Mouse (Mus musculus) embryonic fibroblast, embryonic 13.5 days (primary cell): ENCODE results near the gene Gm11060. TPM values are rescaled to one million over a fixed set of nuclear protein-coding genes. Genes with fewer than 3 reads are reported as not detected.

Source experiments
- H3K27ac ChIP-seq: 2 replicates; pipeline ENCODE4 v1.5.1; 2012; ENCODE audit warnings: low read length, control low read depth, inconsistent platforms; ENCODE audit not compliant: insufficient read depth
- H3K4me1 ChIP-seq: 2 replicates; pipeline ENCODE4 v1.6.1; 2011; ENCODE audit warnings: low read length; ENCODE audit not compliant: control insufficient read depth, insufficient read depth
- H3K4me3 ChIP-seq: 2 replicates; pipeline ENCODE4 v1.5.1; 2011; ENCODE audit warnings: mild to moderate bottlenecking, control low read depth, low read length; ENCODE audit not compliant: insufficient read depth
- CTCF ChIP-seq: IDR thresholded peaks from 2 replicates; pipeline ENCODE4 v1.5.1; 2011; ENCODE audit warnings: mild to moderate bottlenecking, control low read depth, low read length, moderate library complexity, borderline replicate concordance; ENCODE audit not compliant: insufficient read depth
- POLR2A ChIP-seq: IDR thresholded peaks from 2 replicates; pipeline ENCODE4 v1.6.1; 2011; ENCODE audit warnings: low read depth, mild to moderate bottlenecking, control low read depth, low read length, moderate library complexity
- polyA plus RNA-seq: library from polyadenylated mRNA; stranded (reverse); fragments of >200 nt; gene quantifications from 2 replicates; pipeline ENCODE4 v1.2.4, GENCODE M21; 2011; ENCODE audit warnings: low read depth; ENCODE audit not compliant: missing spikeins, insufficient read length

Gene Gm11060
- polyA plus RNA-seq, 1 experiment: not detected

GRCm38 (mm10) chr2:105082256-105082790 lies 9.5 kb upstream of the Gm11060 start:
- no peak overlapping the region for H3K4me3 ChIP-seq

GRCm38 (mm10) chr2:105084035-105084434 lies 7.8 kb upstream of the Gm11060 start:
- no peak overlapping the region for H3K4me3 ChIP-seq

More at GRCm38 (mm10) chr2:105082256-105082790, 9.5 kb upstream of the Gm11060 start:
- TF ChIP-seq CTCF (no peak), POLR2A (no peak)
- Histone ChIP-seq H3K27ac (no peak overlapping the region), H3K4me1 (no peaks in the 10 kb centered on the region)

GRCm38 (mm10) chr2:105086081-105086480 lies 5.7 kb upstream of the Gm11060 start:
- H3K27ac ChIP-seq: no peak overlapping the region

More at GRCm38 (mm10) chr2:105084035-105084434, 7.8 kb upstream of the Gm11060 start:
- TF ChIP-seq CTCF: no peak
- no peak for TF ChIP-seq POLR2A
- Histone ChIP-seq H3K4me1 (no peaks in the 10 kb centered on the region), H3K27ac (no peak overlapping the region)

GRCm38 (mm10) chr2:105088005-105088404 lies 3.8 kb upstream of the Gm11060 start:
- Histone ChIP-seq H3K27ac (no peak overlapping the region), H3K4me3 (no peak overlapping the region)
- TF ChIP-seq CTCF (no peak), POLR2A (no peak)

More at GRCm38 (mm10) chr2:105086081-105086480, 5.7 kb upstream of the Gm11060 start:
- Histone ChIP-seq H3K4me3 (no peak overlapping the region), H3K4me1 (no peaks in the 10 kb centered on the region)
- TF ChIP-seq POLR2A (no peak), CTCF (no peak)

GRCm38 (mm10) chr2:105089083-105089482 lies 2.7 kb upstream of the Gm11060 start:
- TF ChIP-seq CTCF (no peak), POLR2A (no peak)
- H3K27ac ChIP-seq: no peak overlapping the region
- H3K4me1 ChIP-seq: no peaks in the 10 kb centered on the region
- H3K4me3 ChIP-seq: no peak overlapping the region

More at GRCm38 (mm10) chr2:105088005-105088404, 3.8 kb upstream of the Gm11060 start:
- H3K4me1 ChIP-seq: no peaks in the 10 kb centered on the region

GRCm38 (mm10) chr2:105089581-105090508 lies 2.0 kb upstream of the Gm11060 start:
- Histone ChIP-seq H3K4me3 (no peak overlapping the region), H3K27ac (no peak overlapping the region), H3K4me1 (no peaks in the 10 kb centered on the region)
- TF ChIP-seq POLR2A (no peak), CTCF (no peak)

GRCm38 (mm10) chr2:105090991-105091390 lies 827 bp upstream of the Gm11060 start:
- H3K27ac ChIP-seq: no peak overlapping the region
- H3K4me1 ChIP-seq: no peaks in the 10 kb centered on the region
- no peak overlapping the region for H3K4me3 ChIP-seq
- no peak for TF ChIP-seq CTCF
- TF ChIP-seq POLR2A: no peak

GRCm38 (mm10) chr2:105097294-105097953 lies 5.6 kb downstream of the Gm11060 start:
- Histone ChIP-seq H3K4me1 (no peaks in the 10 kb centered on the region), H3K27ac (no peak overlapping the region), H3K4me3 (no peak overlapping the region)
- TF ChIP-seq POLR2A: no peak
- no peak for TF ChIP-seq CTCF

- TF ChIP-seq POLR2A (no peak), CTCF (no peak)
- no peak overlapping the region for H3K27ac ChIP-seq
- no peaks in the 10 kb centered on the region for H3K4me1 ChIP-seq
- H3K4me3 ChIP-seq: no peak overlapping the region
Observed at GRCm38 (mm10) chr2:105099410-105099809, 7.6 kb downstream of the Gm11060 start.
